Mouse (Mus musculus): ENCODE results near the gene Pim1. TPM values are rescaled to one million over a fixed set of nuclear protein-coding genes. Genes with fewer than 3 reads are reported as not detected.
"Not testable (repeated sequence)": the region's sequence is repeated elsewhere in the genome, so short reads cannot be mapped to it uniquely, and the experiment has no call there.

Gene Pim1
- polyA plus RNA-seq, 1 experiment from 2014 or later, result 16.0 TPM

DNA sequence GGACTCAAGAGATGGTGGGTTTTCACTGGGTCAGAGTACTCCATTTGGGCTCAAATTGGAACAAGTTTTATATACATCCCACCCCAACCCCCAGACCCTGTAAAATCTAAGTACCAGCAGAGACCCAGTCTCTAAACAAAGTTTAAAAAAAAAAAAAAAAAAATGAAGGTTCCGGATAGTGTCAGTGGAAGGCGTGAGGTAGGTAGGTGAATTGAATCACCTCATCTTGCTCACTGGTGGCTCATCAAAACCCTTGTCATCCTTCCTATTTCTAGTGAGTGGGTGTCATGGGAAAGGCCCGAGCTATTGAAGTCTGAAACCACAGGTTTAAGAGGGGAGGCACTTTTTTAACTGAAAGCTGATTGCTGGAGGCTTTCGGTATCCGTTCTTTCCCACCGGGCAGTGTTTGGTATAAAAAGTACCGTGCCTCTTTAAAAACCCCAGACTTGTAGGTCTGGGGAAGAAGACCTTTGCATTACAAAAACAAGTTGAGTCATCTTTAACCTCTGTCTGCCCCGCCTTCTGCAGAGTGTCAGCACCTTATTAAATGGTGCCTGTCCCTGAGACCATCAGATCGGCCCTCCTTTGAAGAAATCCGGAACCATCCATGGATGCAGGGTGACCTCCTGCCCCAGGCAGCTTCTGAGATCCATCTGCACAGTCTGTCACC is 3.6 kb downstream of the Pim1 start:
- no peaks in the 10 kb centered on the region for H3K9me3 ChIP-seq (ENCODE audit: low read depth, low read length)
- no peak for ATAC-seq (ENCODE audit: insufficient read depth)
- H3K9ac ChIP-seq, result no peak overlapping the region
- TF ChIP-seq CTCF (IDR thresholded peaks at IDR 0.05; ENCODE audit: low read depth), result no peak
- H3K27me3 ChIP-seq (ENCODE audit: insufficient read depth, low read length), result no peaks in the 10 kb centered on the region
- no peak for DNase-seq
- H3K4me3 ChIP-seq (ENCODE audit: low read depth, low read length), result peak overlapping the region; percentile 95; the same call in 1 of the 2 replicates
- H3K4me2 ChIP-seq, result peak overlapping the region; percentile 93; the same call in 1 of the 2 replicates
- peaks cover 24% of the 10 kb centered on the region for H3K36me3 ChIP-seq (ENCODE audit: insufficient read depth)
- H3K4me1 ChIP-seq (ENCODE audit: insufficient read depth), result no peaks in the 10 kb centered on the region
- WGBS, result 69% methylated on average over 10 of the region's 10 CpGs
- H3K27ac ChIP-seq (ENCODE audit: low read depth), result no peak overlapping the region

DNA sequence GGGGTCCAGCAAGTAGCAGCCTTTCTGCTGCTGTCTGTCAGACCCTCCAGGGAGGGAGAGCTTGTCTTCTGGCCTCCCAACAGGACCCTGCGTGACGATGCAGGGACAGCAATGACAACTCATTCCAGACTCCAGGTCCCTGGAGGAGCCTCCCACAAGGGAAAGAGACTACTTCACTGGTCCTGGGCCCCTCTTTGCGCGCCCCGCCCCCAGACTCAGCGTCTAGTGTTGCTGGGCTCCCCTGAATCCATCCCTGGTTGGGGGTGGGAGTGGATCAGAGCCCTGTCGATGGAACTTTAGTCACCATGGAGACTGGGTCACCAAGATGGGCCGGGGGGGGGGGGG is 4.2 kb downstream of the Pim1 start:
- Histone ChIP-seq H3K27ac (ENCODE audit: low read depth) (no peak overlapping the region), H3K4me2 (no peak overlapping the region)
- WGBS, result 57% methylated on average over 8 of the region's 8 CpGs

DNA sequence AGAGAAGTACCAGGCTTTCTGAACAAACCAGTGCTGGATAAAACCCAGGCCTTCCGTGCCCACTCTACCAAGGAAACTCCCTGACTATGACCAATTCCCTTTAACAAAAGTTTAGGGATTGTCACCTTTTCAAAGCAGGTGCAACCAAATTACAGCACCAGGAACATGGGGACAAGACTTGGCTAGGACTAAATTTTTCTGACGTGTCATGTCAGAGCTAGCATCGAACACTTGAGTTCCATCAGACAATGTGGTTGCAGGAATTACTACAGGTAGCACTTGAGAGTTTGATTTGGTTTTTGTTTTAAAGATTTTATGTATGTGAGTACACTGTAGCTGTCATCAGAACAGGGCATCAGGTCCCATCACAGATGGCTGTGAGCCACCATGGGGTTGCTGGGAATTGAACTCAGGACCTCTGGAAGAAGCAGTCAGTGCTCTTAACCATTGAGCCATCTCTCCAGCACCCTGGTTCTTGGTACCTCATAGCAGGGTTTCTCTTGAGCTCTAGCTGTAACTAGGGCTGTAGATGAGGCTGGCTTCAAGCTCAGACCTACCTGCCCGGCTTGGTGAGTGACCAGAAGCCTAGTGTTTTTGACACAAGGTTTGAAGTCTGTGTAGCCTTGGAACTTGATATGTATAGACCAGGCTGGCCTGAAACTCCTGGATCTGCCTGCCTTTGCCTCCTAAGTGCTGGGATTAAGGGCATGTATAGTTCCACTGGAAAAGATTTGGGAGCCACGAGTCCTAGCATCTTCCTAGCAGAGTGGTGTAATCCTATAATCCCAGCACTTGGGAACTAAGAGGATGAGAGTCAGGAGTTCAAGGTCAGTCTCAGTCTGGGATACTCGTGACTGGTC is 5.9 kb downstream of the Pim1 start:
- 77% methylated on average over 6 of the region's 6 CpGs for WGBS
- no peak for ATAC-seq (ENCODE audit: insufficient read depth)

More for the DNA sequence above, 4.2 kb downstream of the Pim1 start:
- H3K9ac ChIP-seq, result no peak overlapping the region
- H3K4me1 ChIP-seq (ENCODE audit: insufficient read depth), result no peaks in the 10 kb centered on the region
- H3K9me3 ChIP-seq (ENCODE audit: low read depth, low read length), result no peaks in the 10 kb centered on the region
- TF ChIP-seq CTCF (IDR thresholded peaks at IDR 0.05; ENCODE audit: low read depth), result no peak
- H3K4me3 ChIP-seq (ENCODE audit: low read depth, low read length), result 0 out of 2 replicates have a peak overlapping the region, but pooled peaks have one; percentile 95
- H3K36me3 ChIP-seq (ENCODE audit: insufficient read depth), result peaks cover 24% of the 10 kb centered on the region
- no peak for DNase-seq
- H3K27me3 ChIP-seq (ENCODE audit: insufficient read depth, low read length), result no peaks in the 10 kb centered on the region
- no peak for ATAC-seq (ENCODE audit: insufficient read depth)

DNA sequence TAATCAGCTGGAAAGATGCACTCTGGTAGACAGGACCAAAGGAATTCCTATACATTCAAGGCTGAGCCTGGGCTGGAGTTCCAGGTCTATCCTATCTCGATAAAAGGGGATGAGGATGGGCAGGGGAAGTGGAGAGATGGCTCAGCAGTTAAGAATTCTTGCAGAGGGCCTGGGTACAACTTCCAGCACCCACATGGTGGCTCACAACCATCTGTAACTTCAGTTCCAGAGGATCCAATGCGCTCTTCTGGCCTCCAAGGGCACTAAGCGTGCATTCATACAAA is 6.5 kb downstream of the Pim1 start:
- H3K4me2 ChIP-seq, result no peak overlapping the region
- 83% methylated on average over 3 of the region's 3 CpGs for WGBS
- no peak for TF ChIP-seq CTCF (IDR thresholded peaks at IDR 0.05; ENCODE audit: low read depth)
- H3K27ac ChIP-seq (ENCODE audit: low read depth), result 0 out of 2 replicates have a peak overlapping the region, but pooled peaks have one; percentile 10
- no peak overlapping the region for H3K4me3 ChIP-seq (ENCODE audit: low read depth, low read length)
- no peaks in the 10 kb centered on the region for H3K4me1 ChIP-seq (ENCODE audit: insufficient read depth)
- H3K36me3 ChIP-seq (ENCODE audit: insufficient read depth), result peaks cover 24% of the 10 kb centered on the region
- DNase-seq (no peak), ATAC-seq (ENCODE audit: insufficient read depth) (no peak)
- no peaks in the 10 kb centered on the region for H3K9me3 ChIP-seq (ENCODE audit: low read depth, low read length)
- no peak overlapping the region for H3K9ac ChIP-seq
- H3K27me3 ChIP-seq (ENCODE audit: insufficient read depth, low read length), result no peaks in the 10 kb centered on the region

More for the DNA sequence above, 5.9 kb downstream of the Pim1 start:
- Histone ChIP-seq H3K9ac (no peak overlapping the region), H3K4me2 (no peak overlapping the region), H3K4me1 (ENCODE audit: insufficient read depth) (no peaks in the 10 kb centered on the region), H3K27ac (ENCODE audit: low read depth) (0 out of 2 replicates have a peak overlapping the region, but pooled peaks have one; percentile 10), H3K9me3 (ENCODE audit: low read depth, low read length) (no peaks in the 10 kb centered on the region), H3K4me3 (ENCODE audit: low read depth, low read length) (no peak overlapping the region), H3K36me3 (ENCODE audit: insufficient read depth) (peaks cover 24% of the 10 kb centered on the region), H3K27me3 (ENCODE audit: insufficient read depth, low read length) (no peaks in the 10 kb centered on the region)
- no peak for DNase-seq
- TF ChIP-seq CTCF (IDR thresholded peaks at IDR 0.05; ENCODE audit: low read depth), result no peak

DNA sequence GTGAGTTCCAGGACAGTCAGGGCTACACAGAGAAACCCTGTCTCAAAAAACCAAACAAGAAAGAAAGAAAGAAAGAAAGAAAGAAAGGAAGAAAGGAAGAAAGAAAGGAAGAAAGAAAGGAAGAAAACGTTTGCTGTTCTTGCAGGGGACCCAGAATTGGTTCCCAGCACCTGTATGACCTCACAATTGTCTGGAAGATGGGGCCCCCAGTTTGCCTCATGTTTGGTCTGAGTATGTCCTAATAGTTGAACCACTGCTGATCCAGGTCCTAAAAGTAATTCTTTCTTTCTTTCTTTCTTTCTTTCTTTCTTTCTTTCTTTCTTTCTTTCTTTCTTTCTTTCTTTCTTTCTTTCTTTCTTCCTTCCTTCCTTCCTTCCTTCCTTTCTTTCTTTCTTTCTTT is 6.9 kb downstream of the Pim1 start:
- 66% methylated on average over 1 of the region's 1 CpGs for WGBS
- DNase-seq, result not testable (repeated sequence)

DNA sequence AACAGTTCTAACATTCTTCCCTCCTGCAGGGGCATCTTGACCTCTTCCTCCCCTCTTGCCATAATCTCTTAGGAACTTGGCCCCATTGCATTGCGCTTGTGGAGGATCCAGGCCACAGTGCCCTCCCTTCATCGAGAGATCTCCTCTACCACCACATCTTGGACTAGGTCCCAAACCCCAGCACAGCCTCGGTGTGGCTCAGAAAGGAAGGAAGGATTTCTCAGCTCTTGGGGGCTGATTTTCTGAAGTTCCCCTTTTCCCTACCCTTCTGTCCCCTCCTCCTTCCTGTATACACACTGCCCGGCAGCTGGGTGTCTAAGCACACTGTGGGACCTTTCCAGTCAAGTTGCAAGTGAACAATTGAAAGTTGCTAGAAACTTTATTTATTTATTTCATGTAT is 7.5 kb downstream of the Pim1 start:
- TF ChIP-seq CTCF (IDR thresholded peaks at IDR 0.05; ENCODE audit: low read depth), result no peak
- Histone ChIP-seq H3K9ac (no peak overlapping the region), H3K4me1 (ENCODE audit: insufficient read depth) (no peaks in the 10 kb centered on the region), H3K27me3 (ENCODE audit: insufficient read depth, low read length) (no peaks in the 10 kb centered on the region), H3K27ac (ENCODE audit: low read depth) (0 out of 2 replicates have a peak overlapping the region, but pooled peaks have one; percentile 13), H3K4me2 (no peak overlapping the region), H3K4me3 (ENCODE audit: low read depth, low read length) (no peak overlapping the region), H3K9me3 (ENCODE audit: low read depth, low read length) (no peaks in the 10 kb centered on the region), H3K36me3 (ENCODE audit: insufficient read depth) (peaks cover 23% of the 10 kb centered on the region)
- WGBS, result 30% methylated on average over 4 of the region's 4 CpGs
- no peak for ATAC-seq (ENCODE audit: insufficient read depth)
- peak; percentile 35 for DNase-seq

More for the DNA sequence above, 6.9 kb downstream of the Pim1 start:
- not testable (repeated sequence) for ATAC-seq (ENCODE audit: insufficient read depth); H3K27ac ChIP-seq (ENCODE audit: low read depth); H3K27me3 ChIP-seq (ENCODE audit: insufficient read depth, low read length); H3K9ac ChIP-seq; H3K4me3 ChIP-seq (ENCODE audit: low read depth, low read length); H3K4me1 ChIP-seq (ENCODE audit: insufficient read depth); H3K9me3 ChIP-seq (ENCODE audit: low read depth, low read length); H3K4me2 ChIP-seq
- H3K36me3 ChIP-seq (ENCODE audit: insufficient read depth), result peaks cover 24% of the 10 kb centered on the region

DNA sequence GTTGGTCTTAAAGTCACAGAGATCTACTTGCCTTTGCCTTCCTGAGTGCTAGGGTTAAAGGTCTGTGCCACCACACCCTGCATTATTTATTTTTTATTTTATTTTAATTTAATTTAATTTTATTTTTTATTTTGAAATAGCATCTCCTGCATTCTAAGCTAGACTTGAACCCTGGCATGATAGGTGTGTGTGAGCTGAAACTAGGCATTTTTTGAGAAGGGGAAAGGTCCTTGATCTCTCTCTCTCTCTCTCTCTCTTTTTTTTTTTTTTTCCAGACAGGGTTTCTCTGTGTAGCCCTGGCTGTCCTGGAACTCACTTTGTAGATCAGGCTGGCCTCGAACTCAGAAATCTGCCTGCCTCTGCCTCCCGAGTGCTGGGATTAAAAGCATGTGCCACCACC is 8.4 kb downstream of the Pim1 start:
- H3K4me1 ChIP-seq (ENCODE audit: insufficient read depth); H3K4me2 ChIP-seq; DNase-seq; H3K27ac ChIP-seq (ENCODE audit: low read depth); ATAC-seq (ENCODE audit: insufficient read depth); H3K27me3 ChIP-seq (ENCODE audit: insufficient read depth, low read length); H3K9me3 ChIP-seq (ENCODE audit: low read depth, low read length); H3K9ac ChIP-seq; H3K4me3 ChIP-seq (ENCODE audit: low read depth, low read length): not testable (repeated sequence)
- H3K36me3 ChIP-seq (ENCODE audit: insufficient read depth), result peaks cover 14% of the 10 kb centered on the region
- 89% methylated on average over 2 of the region's 2 CpGs for WGBS

Data from lung, embryonic 14.5 days (tissue).